Mouse (Mus musculus): ENCODE measurements around the gene Nfib.
A peak's percentile ranks its signal among the peaks of the same experiment; 100 is the strongest.

The Nfib gene

DNA sequence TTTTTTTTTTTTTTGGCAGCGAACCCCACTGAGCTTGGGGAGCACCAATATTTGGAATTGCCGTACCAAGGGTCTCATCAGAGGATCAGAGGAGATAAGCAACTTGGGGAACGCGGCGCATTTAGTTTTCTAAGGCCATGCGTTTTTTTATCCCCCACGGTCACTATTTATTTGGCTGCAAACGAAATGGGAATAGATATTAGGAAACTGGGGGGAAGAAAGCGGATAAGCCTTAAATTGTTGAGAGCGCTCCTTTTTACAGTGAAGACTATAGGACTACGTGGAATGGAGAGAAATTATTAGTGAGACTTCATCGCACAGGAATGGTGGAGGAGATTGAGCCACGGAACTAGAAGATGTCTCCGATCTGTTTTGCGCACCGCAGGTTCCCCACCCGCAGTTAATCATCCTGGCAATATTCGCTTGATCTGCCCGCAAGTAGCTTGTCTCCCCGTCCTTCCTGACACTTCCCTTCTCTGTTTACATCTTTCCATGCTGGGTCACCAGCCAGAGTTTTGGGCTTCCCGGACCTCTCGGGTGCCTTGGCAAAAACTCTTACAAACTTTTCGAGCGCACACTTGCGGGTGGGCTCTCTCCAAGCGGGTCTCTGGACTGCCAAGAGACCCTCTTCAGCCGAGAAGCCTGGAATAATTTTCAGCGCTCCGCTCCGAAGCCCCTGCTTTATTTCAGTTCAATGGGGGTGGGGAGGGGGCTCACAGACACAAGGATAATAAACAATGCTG lies 167.3 kb downstream of the Nfib start:
- DNase-seq, result peak in 1 of 2 experiments; percentile 68

GRCm38 (mm10) chr4:82537279-82537967 lies 168.1 kb downstream of the Nfib start:
- DNase-seq, result peak; percentile 43 to 72

DNA sequence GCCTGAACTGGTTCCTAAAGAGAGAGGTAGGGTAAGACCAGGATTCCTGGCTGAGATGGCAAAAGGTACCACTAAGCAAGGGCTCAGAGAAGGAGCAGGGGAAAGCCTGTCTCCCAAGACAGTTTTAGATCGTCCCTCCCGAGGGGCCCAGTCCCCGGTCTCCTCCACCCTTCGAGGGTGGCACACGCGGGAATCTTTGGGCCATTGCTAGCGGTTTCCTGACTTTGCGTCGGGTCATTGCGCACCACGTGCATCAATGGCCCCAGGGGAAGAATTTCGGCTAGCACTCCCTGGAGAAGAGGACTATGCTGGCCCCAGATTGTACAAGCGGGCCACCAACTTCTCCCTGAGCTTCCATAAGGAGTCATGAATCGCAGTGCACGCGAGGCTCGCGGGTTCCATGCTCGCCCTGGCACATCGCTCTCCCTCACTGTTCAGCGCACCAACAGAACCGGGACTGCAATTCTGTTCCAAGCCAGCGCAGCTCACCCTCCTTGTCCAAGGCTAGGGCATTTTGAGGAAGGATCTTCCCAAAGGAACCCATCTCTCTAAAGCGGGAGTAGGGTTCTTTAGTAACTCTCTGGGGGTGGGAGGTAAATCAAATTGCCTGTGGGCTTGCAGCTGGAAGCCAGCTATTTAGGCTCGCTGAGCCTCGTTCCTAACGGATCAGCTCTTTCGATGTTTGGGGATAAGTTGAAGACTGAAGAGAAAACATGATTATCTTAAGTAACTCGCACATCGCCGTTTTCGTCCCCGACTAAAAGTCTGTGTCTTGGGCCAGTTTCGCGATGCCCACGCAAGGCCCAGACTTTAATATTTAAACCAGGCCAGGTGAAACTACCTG lies 168.9 kb downstream of the Nfib start:
- DNase-seq, result peak; percentile 56 to 67

DNA sequence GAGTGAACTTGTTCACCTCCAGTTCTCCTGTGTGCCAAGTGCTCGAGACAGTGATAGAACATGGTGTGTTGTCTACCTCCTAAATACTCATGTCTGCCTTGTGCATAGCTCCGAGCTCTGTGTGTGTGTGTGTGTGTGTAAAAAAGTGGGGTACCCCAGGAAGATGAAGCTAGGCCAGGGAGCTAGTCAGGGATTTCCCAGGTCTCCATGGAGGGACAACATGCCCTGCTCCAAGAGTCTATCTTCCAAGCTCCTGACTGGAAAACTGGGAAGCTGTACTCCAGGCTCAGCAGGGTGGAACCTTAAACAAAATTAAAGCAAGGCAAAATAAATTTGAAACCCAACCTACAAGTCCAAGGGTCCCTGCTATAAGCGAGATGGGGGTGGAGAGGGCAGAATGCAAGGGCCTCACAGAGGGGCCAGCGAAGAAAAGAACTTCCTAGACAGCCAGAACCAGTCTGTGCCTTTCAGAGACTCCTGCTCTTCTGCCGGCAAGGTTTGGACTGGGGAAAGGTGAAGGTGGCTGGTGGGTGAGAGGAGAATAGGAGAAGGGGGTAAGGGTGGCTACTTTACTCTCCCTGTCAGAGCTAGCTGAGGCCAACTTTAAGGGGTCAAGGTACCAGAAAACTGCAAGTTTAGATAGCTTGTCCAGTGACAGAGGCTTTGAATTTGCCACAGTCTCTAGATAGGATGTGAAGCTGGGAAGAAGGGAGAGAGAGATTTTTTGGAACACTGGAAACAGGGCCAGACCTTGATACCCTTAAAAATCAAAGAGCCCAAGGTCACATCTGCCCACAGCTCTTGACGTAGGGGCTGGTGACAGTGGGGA lies 169.7 kb downstream of the Nfib start:
- DNase-seq, result peak in 1 of 2 experiments; percentile 40

DNA sequence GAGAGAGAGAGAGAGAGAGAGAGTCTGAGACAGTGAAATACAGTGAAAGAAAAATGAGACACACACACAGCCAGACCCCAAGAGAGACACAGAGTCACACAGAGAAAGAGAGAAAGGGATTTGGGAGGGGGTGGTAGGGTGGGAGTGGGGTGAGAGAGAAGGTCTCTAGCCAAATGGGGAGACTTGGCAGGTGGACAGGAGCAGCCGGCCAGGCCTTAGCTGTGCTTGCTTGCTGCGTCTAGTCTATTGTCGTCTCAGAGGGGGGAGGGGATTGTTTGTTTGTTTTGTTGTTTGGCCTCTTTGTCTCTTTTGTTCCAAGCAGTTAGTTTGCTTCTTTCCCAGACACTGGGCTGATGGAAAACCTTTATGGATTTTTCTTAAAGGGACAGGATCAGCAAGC lies 172.3 kb downstream of the Nfib start:
- DNase-seq, result peak in 1 of 2 experiments; percentile 37

- DNase-seq, result peak; percentile 44 to 51
Measured at GRCm38 (mm10) chr4:82532443-82533191, 172.9 kb downstream of the Nfib start.

DNA sequence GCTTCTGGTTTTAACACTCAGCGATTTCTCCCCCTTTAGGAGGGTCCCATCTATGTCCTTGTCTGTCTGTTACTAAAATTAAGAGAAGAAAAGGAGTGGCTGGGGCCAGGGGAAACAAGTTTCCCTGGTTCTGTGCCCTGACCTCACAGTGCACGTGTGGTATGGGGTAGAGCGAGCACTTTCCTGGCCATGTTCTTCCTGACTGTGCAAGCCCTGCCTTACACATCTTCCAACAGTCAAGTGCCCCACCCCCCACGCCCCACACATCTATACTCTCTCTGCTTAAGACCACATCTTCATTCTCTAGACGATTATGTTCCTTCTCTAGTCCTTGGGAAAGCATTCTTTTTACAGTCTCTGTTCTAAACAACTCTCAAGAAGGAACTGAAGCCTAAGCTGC lies 173.6 kb downstream of the Nfib start:
- no peak for DNase-seq

- DNase-seq, result no peak
Measured at GRCm38 (mm10) chr4:82530875-82531353, 174.6 kb downstream of the Nfib start.

- no peak for DNase-seq
Measured at GRCm38 (mm10) chr4:82528978-82529377, 176.6 kb downstream of the Nfib start.

- no peak for DNase-seq
Measured at GRCm38 (mm10) chr4:82519935-82520334, 185.6 kb downstream of the Nfib start.

DNA sequence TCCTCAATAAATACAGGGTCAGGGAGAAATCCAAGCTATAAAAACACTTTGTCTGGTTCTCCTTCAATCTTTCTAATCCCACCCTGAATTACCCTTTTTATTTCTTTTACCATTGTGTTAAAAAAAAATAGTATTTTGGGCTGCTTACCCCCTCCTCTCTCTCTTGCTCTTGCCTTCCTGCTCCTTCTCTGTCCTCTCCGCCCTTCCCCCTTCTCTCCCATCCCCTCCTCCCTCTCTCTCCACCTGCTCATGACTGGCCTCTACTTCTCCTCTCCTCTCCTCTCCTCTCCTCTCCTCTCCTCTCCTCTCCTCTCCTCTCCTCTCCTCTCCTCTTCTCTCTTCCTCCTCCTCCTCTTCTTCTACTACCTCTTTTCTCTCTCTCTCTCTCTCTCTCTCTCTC lies 187.4 kb downstream of the Nfib start:
- DNase-seq, result peak in 1 of 2 experiments; percentile 17

GRCm38 (mm10) chr4:82517311-82517710 lies 188.2 kb downstream of the Nfib start:
- peak; percentile 32 to 65 for DNase-seq

- DNase-seq, result peak in 1 of 2 experiments; percentile 61
Measured at GRCm38 (mm10) chr4:82516211-82516795, 189.2 kb downstream of the Nfib start.

- DNase-seq, result peak in 1 of 2 experiments; percentile 42
Measured at GRCm38 (mm10) chr4:82514921-82515320, 190.6 kb downstream of the Nfib start.

GRCm38 (mm10) chr4:82514373-82514772 lies 191.2 kb downstream of the Nfib start:
- peak in 1 of 2 experiments; percentile 59 for DNase-seq

DNA sequence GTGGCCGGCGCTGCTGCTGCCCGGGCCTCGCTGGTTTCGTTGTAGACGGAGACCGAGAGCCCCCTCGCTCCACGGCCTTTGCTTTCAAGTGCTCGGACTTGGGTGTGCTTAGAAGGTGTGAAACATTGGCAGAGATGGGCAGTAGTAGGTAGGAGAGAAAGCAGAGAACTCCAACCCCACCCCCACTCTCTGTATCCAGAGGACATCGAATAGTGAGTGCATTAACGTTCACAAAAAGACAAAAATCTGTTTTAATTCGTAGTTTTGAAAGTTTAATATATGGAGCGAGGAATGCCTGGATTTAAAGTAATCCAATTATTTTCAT lies 192.2 kb downstream of the Nfib start:
- no peak for DNase-seq

- peak; percentile 97 to 98 for DNase-seq
Measured at GRCm38 (mm10) chr4:82512743-82513425, 192.7 kb downstream of the Nfib start.

DNA sequence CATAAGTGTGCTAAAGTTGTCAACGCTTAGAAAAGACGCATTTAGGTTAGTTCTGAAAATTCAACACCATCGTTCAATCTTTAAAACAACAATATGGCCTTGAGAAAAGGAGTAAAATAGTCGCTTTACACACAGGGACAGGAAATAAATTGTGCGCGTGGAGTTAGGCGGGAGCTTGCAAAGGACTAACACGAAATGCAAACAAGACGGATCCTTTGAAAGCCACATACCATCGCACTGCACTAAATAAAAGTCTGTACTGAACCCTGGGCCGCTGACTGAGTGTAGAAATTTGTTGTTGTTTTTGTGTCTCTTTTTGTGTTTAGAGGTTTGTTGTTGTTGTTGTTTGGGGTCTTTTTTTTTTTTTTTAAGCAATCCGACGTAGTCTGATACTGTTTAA lies 193.2 kb downstream of the Nfib start:
- DNase-seq, result no peak

DNA sequence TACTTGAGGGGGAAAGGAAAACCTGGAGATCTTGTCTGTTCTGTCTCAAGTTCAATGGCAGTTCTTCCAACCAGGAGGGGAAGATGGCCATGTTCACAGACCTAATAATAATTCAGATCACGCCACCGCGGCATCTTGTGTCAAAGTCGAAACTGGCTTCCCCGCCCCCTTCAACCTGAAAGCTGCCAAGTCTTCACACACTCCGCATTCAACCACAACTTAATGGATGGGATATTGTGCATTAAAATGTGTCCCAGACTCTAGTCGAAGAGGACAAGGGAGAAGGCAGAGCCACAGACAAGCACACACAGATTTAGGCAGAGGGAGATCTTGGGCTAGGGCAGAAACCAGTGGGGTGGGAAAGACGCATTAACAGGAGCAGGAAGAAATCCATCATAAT lies 194.0 kb downstream of the Nfib start:
- DNase-seq, result peak; percentile 54 to 69

- DNase-seq, result peak in 1 of 2 experiments; percentile 41
Measured at GRCm38 (mm10) chr4:82511001-82511513, 194.5 kb downstream of the Nfib start.

All from cerebellum, postnatal 36 days (tissue).